Mouse (Mus musculus) heart, postnatal 0 days (tissue): ENCODE results near the gene D630045J12Rik.

Experiments used
- CTCF ChIP-seq: IDR thresholded peaks from 2 replicates; pipeline ENCODE4 v1.5.1; 2016; ENCODE audit warnings: antibody characterized with exemption, control low read depth, low read depth
- EP300 ChIP-seq: IDR thresholded peaks from 2 replicates; pipeline ENCODE4 v1.6.1; 2016; ENCODE audit warnings: antibody characterized with exemption, low read depth

DNA sequence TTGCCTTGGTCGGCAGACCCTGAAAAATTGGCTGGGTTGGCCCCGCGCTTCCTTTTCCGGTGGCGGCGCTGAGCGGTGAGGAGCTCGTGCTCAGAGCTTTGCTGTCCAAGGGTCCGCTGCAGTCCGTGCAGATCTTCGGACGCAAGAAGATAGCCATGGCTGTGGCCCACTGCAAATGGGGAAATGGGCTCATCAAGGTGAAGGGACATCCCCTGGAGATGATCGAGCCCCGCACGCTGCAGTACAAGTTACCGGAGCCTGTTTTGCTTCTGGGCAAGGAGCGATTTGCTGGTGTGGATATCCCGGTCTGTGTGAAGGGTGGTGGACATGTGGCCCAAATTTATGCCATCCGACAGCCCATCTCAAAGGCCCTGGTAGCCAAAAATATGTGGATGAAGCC lies 30.6 kb upstream of the D630045J12Rik start:
- no peak for TF ChIP-seq CTCF
- no peak for TF ChIP-seq EP300
